Mouse (Mus musculus): ENCODE data around the gene Ttc7b. TPM values are rescaled to one million over a fixed set of nuclear protein-coding genes. Genes with fewer than 3 reads are reported as not detected.
A peak's percentile ranks its signal among the peaks of the same experiment; 100 is the strongest.

The Ttc7b gene
- polyA plus RNA-seq, 1 experiment from 2014 or later, result 6.5 TPM

GRCm38 (mm10) chr12:100358040-100358620 lies 162.5 kb downstream of the Ttc7b start:
- 33% methylated on average over 6 of the region's 6 CpGs for WGBS
- 0 out of 2 replicates have a peak, but pooled peaks cover 5% of the 10 kb centered on the region for H3K4me1 ChIP-seq
- H3K9me3 ChIP-seq, result no peaks in the 10 kb centered on the region
- no peak overlapping the region for H3K9ac ChIP-seq (replicated peaks)
- no peak for ATAC-seq (replicated peaks)
- no peak overlapping the region for H3K4me3 ChIP-seq
- H3K4me2 ChIP-seq (replicated peaks), result no peak overlapping the region
- H3K36me3 ChIP-seq, result 0 out of 2 replicates have a peak, but pooled peaks cover 8% of the 10 kb centered on the region
- no peak overlapping the region for H3K27ac ChIP-seq (replicated peaks)
- no peaks in the 10 kb centered on the region for H3K27me3 ChIP-seq

GRCm38 (mm10) chr12:100356407-100356806 lies 164.2 kb downstream of the Ttc7b start:
- Histone ChIP-seq H3K9me3 (no peaks in the 10 kb centered on the region), H3K27ac (replicated peaks) (no peak overlapping the region), H3K4me1 (0 out of 2 replicates have a peak, but pooled peaks cover 5% of the 10 kb centered on the region), H3K36me3 (0 out of 2 replicates have a peak, but pooled peaks cover 8% of the 10 kb centered on the region), H3K9ac (replicated peaks) (no peak overlapping the region), H3K27me3 (no peaks in the 10 kb centered on the region), H3K4me3 (no peak overlapping the region), H3K4me2 (replicated peaks) (no peak overlapping the region)
- ATAC-seq (replicated peaks), result no peak
- WGBS, result 97% methylated on average over 7 of the region's 7 CpGs

GRCm38 (mm10) chr12:100355565-100355964 lies 165.1 kb downstream of the Ttc7b start:
- H3K36me3 ChIP-seq, result peaks cover 14% of the 10 kb centered on the region; the same call in 1 of the 2 replicates
- 81% methylated on average over 5 of the region's 5 CpGs for WGBS
- 0 out of 2 replicates have a peak, but pooled peaks cover 5% of the 10 kb centered on the region for H3K4me1 ChIP-seq
- H3K27me3 ChIP-seq, result no peaks in the 10 kb centered on the region
- no peak overlapping the region for H3K4me2 ChIP-seq (replicated peaks)
- no peak overlapping the region for H3K27ac ChIP-seq (replicated peaks)
- H3K9me3 ChIP-seq, result no peaks in the 10 kb centered on the region
- H3K4me3 ChIP-seq, result no peak overlapping the region
- H3K9ac ChIP-seq (replicated peaks), result no peak overlapping the region
- ATAC-seq (replicated peaks), result no peak

- H3K36me3 ChIP-seq, result peaks cover 15% of the 10 kb centered on the region; the same call in 1 of the 2 replicates
- 75% methylated on average over 7 of the region's 7 CpGs for WGBS
- no peaks in the 10 kb centered on the region for H3K27me3 ChIP-seq
- H3K9me3 ChIP-seq, result no peaks in the 10 kb centered on the region
- no peak overlapping the region for H3K9ac ChIP-seq (replicated peaks)
- ATAC-seq (replicated peaks), result no peak
- H3K4me2 ChIP-seq (replicated peaks), result no peak overlapping the region
- H3K4me3 ChIP-seq, result no peak overlapping the region
- H3K4me1 ChIP-seq, result 0 out of 2 replicates have a peak, but pooled peaks cover 5% of the 10 kb centered on the region
- H3K27ac ChIP-seq (replicated peaks), result no peak overlapping the region
Measured at GRCm38 (mm10) chr12:100353954-100354353, 166.7 kb downstream of the Ttc7b start.

- Histone ChIP-seq H3K4me3 (no peak overlapping the region), H3K36me3 (peaks cover 15% of the 10 kb centered on the region; the same call in 1 of the 2 replicates), H3K4me1 (0 out of 2 replicates have a peak, but pooled peaks cover 3% of the 10 kb centered on the region), H3K27ac (replicated peaks) (no peak overlapping the region), H3K27me3 (no peaks in the 10 kb centered on the region), H3K9me3 (no peaks in the 10 kb centered on the region), H3K4me2 (replicated peaks) (no peak overlapping the region), H3K9ac (replicated peaks) (no peak overlapping the region)
- WGBS, result 85% methylated on average over 16 of the region's 16 CpGs
- no peak for ATAC-seq (replicated peaks)
Measured at GRCm38 (mm10) chr12:100353075-100353782, 167.4 kb downstream of the Ttc7b start.

- ATAC-seq (replicated peaks), result no peak
- H3K36me3 ChIP-seq, result peaks cover 11% of the 10 kb centered on the region; the same call in 1 of the 2 replicates
- no peaks in the 10 kb centered on the region for H3K27me3 ChIP-seq
- H3K9me3 ChIP-seq, result no peaks in the 10 kb centered on the region
- H3K9ac ChIP-seq (replicated peaks), result no peak overlapping the region
- WGBS, result 82% methylated on average over 6 of the region's 6 CpGs
- H3K4me1 ChIP-seq, result no peaks in the 10 kb centered on the region
- no peak overlapping the region for H3K4me3 ChIP-seq
- H3K27ac ChIP-seq (replicated peaks), result no peak overlapping the region
- H3K4me2 ChIP-seq (replicated peaks), result no peak overlapping the region
Measured at GRCm38 (mm10) chr12:100352094-100352493, 168.5 kb downstream of the Ttc7b start.

- peaks cover 5% of the 10 kb centered on the region; the same call in 1 of the 2 replicates for H3K4me1 ChIP-seq
- no peak for ATAC-seq (replicated peaks)
- no peak overlapping the region for H3K27ac ChIP-seq (replicated peaks)
- no peaks in the 10 kb centered on the region for H3K9me3 ChIP-seq
- no peak overlapping the region for H3K9ac ChIP-seq (replicated peaks)
- H3K27me3 ChIP-seq, result no peaks in the 10 kb centered on the region
- H3K36me3 ChIP-seq, result peaks cover 5% of the 10 kb centered on the region; the same call in 1 of the 2 replicates
- H3K4me3 ChIP-seq, result no peak overlapping the region
- WGBS, result 69% methylated on average over 6 of the region's 6 CpGs
- H3K4me2 ChIP-seq (replicated peaks), result no peak overlapping the region
Measured at GRCm38 (mm10) chr12:100343554-100343953, 177.1 kb downstream of the Ttc7b start.

GRCm38 (mm10) chr12:100341614-100342013 lies 179.0 kb downstream of the Ttc7b start:
- 45% methylated on average over 7 of the region's 7 CpGs for WGBS
- Histone ChIP-seq H3K9me3 (no peaks in the 10 kb centered on the region), H3K9ac (replicated peaks) (no peak overlapping the region), H3K36me3 (peaks cover 5% of the 10 kb centered on the region; the same call in 1 of the 2 replicates), H3K27ac (replicated peaks) (peak overlapping the region; percentile 45; the same call in 1 of the 2 replicates), H3K4me2 (replicated peaks) (no peak overlapping the region), H3K4me3 (no peak overlapping the region), H3K27me3 (no peaks in the 10 kb centered on the region), H3K4me1 (peaks cover 21% of the 10 kb centered on the region)
- no peak for ATAC-seq (replicated peaks)

GRCm38 (mm10) chr12:100340901-100341460 lies 179.6 kb downstream of the Ttc7b start:
- no peak for ATAC-seq (replicated peaks)
- Histone ChIP-seq H3K27ac (replicated peaks) (no peak overlapping the region), H3K4me1 (peaks cover 25% of the 10 kb centered on the region), H3K4me3 (no peak overlapping the region), H3K27me3 (no peaks in the 10 kb centered on the region), H3K9me3 (no peaks in the 10 kb centered on the region), H3K36me3 (peaks cover 2% of the 10 kb centered on the region; the same call in 1 of the 2 replicates), H3K4me2 (replicated peaks) (no peak overlapping the region), H3K9ac (replicated peaks) (no peak overlapping the region)
- 78% methylated on average over 7 of the region's 7 CpGs for WGBS

GRCm38 (mm10) chr12:100338055-100338454 lies 182.6 kb downstream of the Ttc7b start:
- no peaks in the 10 kb centered on the region for H3K9me3 ChIP-seq
- peak; percentile 73 for ATAC-seq (replicated peaks)
- H3K4me1 ChIP-seq, result peaks cover 25% of the 10 kb centered on the region
- H3K4me3 ChIP-seq, result no peak overlapping the region
- WGBS, result 43% methylated on average over 3 of the region's 3 CpGs
- H3K4me2 ChIP-seq (replicated peaks), result no peak overlapping the region
- H3K36me3 ChIP-seq, result no peaks in the 10 kb centered on the region
- peak overlapping the region; percentile 74 for H3K27ac ChIP-seq (replicated peaks)
- H3K27me3 ChIP-seq, result no peaks in the 10 kb centered on the region
- H3K9ac ChIP-seq (replicated peaks), result no peak overlapping the region

GRCm38 (mm10) chr12:100337351-100338018 lies 183.1 kb downstream of the Ttc7b start:
- peak; percentile 74 for ATAC-seq (replicated peaks)
- H3K9ac ChIP-seq (replicated peaks), result no peak overlapping the region
- H3K4me1 ChIP-seq, result peaks cover 25% of the 10 kb centered on the region

More at GRCm38 (mm10) chr12:100337351-100338018, 183.1 kb downstream of the Ttc7b start:
- no peak overlapping the region for H3K4me2 ChIP-seq (replicated peaks)
- H3K27ac ChIP-seq (replicated peaks), result peak overlapping the region; percentile 74
- 30% methylated on average over 5 of the region's 5 CpGs for WGBS
- no peaks in the 10 kb centered on the region for H3K27me3 ChIP-seq
- no peaks in the 10 kb centered on the region for H3K36me3 ChIP-seq
- H3K9me3 ChIP-seq, result no peaks in the 10 kb centered on the region
- no peak overlapping the region for H3K4me3 ChIP-seq
